Mouse (Mus musculus) lung, postnatal 0 days (tissue): ENCODE results near the gene Vps39.

Experiments
- CTCF ChIP-seq: IDR thresholded peaks from 2 replicates; pipeline ENCODE4 v1.5.1; 2016; ENCODE audit warnings: antibody characterized with exemption, mild to moderate bottlenecking
- EP300 ChIP-seq: IDR thresholded peaks from 2 replicates; pipeline ENCODE4 v1.6.1; 2016; ENCODE audit warnings: antibody characterized with exemption, mild to moderate bottlenecking, control low read depth

DNA sequence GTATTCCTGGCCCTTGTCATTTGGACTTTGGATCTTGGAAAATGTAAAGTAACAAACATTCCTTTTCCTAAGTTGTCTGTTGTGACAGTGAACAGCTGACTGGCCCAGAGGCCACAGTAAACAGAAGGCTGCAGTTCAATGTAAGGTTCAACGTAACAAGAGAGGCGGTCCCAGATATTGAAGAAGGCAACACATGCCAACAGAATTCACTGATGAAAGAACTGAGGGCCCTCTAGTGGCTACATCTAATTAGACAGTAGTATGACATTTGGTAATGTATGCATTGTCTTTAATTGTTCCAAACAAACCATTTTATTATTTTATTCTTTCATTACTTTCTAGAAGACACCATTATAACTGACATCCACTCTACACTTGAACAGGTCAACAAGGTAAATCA is 15.1 kb downstream of the Vps39 start:
- peak; percentile 38 for TF ChIP-seq CTCF
- no peak for TF ChIP-seq EP300
